Mouse (Mus musculus): ENCODE results near the gene Tmco4. TPM values are rescaled to one million over a fixed set of nuclear protein-coding genes. Genes with fewer than 3 reads are reported as not detected.

The Tmco4 gene
- total RNA-seq, 2 experiments from 2014 or later, result 3.7 to 5.5 TPM

GRCm38 (mm10) chr4:139018388-139018787 lies 45.7 kb downstream of the Tmco4 start:
- no peak for DNase-seq (ENCODE audit: low spot score in 2 of 2)

- DNase-seq (ENCODE audit: low spot score in 2 of 2), result no peak
Measured at GRCm38 (mm10) chr4:139018976-139019375, 46.3 kb downstream of the Tmco4 start.

GRCm38 (mm10) chr4:139019413-139019812 lies 46.7 kb downstream of the Tmco4 start:
- no peak for DNase-seq (ENCODE audit: low spot score in 2 of 2)

- DNase-seq (ENCODE audit: low spot score in 2 of 2), result no peak
Measured at GRCm38 (mm10) chr4:139020385-139020784, 47.7 kb downstream of the Tmco4 start.

GRCm38 (mm10) chr4:139024379-139024778 lies 51.7 kb downstream of the Tmco4 start:
- DNase-seq (ENCODE audit: low spot score in 2 of 2), result no peak

- DNase-seq (ENCODE audit: low spot score in 2 of 2), result no peak
Measured at GRCm38 (mm10) chr4:139030675-139031074, 58.0 kb downstream of the Tmco4 start.

DNA sequence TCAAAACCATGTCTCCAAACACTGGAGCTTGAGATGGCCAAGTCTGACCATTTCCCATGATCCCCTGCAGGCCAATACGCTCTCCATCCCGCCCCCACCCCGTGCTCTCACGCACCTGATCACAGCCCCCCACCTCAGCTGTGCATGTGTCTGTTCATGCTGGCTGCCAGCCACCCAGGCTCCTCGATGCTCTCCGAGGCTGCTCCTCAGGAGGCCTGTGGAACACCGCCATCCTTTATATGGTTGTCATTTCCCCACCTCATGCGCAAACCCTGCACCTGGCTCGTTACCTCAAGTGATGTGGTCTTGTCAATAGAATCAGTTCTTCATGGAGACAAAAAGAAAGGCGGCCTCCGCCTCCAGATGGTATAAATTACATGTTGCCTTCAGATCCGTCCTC lies 59.8 kb downstream of the Tmco4 start:
- no peak for DNase-seq (ENCODE audit: low spot score in 2 of 2)

- no peak for DNase-seq (ENCODE audit: low spot score in 2 of 2)
Measured at GRCm38 (mm10) chr4:139033263-139034009, 60.7 kb downstream of the Tmco4 start.

DNA sequence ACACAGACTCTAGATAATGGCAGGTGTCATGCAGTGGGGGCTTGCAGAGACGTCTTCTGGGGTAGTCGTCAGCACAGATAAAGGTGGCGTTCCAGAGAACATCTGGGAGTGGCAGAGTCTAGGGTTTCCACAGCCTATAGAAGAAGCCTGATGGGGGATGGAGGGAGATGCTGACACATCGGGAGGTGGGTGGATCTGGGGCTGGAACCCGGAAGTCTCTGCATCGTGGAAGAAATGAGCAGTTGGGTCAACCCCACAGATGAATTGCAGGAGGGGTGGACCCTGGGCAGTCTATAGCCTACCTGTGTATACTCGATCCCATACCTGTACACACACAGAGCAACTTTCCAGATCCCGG lies 61.3 kb downstream of the Tmco4 start:
- no peak for DNase-seq (ENCODE audit: low spot score in 2 of 2)

DNA sequence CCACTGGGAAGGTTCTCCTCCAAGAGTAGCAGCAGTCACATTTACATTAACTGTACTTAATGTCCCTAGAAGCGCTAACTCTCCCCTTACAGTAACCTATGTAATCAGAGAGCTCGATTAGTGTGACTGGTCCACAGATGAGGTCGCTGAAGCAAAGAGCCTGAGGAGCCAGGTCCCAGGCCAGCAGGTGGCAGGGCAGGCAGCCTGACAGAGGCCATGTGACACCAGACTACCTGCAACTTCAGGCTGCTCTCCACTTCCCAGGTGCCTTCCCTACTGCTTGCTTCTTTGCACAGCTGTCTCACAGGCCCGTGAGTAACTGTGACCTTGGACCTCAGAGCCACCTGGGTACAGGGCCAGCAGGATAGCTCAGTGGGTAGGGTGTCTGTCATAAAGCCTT lies 61.9 kb downstream of the Tmco4 start:
- no peak for DNase-seq (ENCODE audit: low spot score in 2 of 2)

GRCm38 (mm10) chr4:139034942-139035341 lies 62.3 kb downstream of the Tmco4 start:
- no peak for DNase-seq (ENCODE audit: low spot score in 2 of 2)

GRCm38 (mm10) chr4:139035799-139036198 lies 63.1 kb downstream of the Tmco4 start:
- DNase-seq (ENCODE audit: low spot score in 2 of 2), result no peak

- no peak for DNase-seq (ENCODE audit: low spot score in 2 of 2)
Measured at GRCm38 (mm10) chr4:139037795-139038607, 65.3 kb downstream of the Tmco4 start.

GRCm38 (mm10) chr4:139040084-139040839 lies 67.6 kb downstream of the Tmco4 start:
- no peak for DNase-seq (ENCODE audit: low spot score in 2 of 2)

GRCm38 (mm10) chr4:139042611-139043010 lies 69.9 kb downstream of the Tmco4 start:
- no peak for DNase-seq (ENCODE audit: low spot score in 2 of 2)

DNA sequence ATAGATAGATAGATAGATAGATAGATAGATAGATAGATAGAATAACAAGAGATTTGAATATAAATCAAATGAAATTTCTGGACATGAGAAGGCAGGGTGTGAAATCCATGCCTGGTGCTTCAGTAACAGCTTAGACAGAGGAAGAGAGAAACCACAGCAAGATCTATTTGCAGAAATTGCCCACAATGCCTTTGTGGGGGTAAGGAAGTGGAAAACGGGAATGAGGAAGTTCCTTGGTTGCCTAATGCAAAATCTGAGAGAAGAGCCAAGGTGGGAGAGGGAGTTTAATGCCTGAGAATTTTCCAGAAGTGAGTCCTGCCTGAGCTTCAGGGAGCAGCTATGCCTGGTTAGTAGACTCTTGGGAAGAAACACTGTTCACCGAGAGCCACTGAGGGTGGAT lies 70.9 kb downstream of the Tmco4 start:
- DNase-seq (ENCODE audit: low spot score in 2 of 2), result no peak

GRCm38 (mm10) chr4:139044566-139044965 lies 71.9 kb downstream of the Tmco4 start:
- no peak for DNase-seq (ENCODE audit: low spot score in 2 of 2)

DNA sequence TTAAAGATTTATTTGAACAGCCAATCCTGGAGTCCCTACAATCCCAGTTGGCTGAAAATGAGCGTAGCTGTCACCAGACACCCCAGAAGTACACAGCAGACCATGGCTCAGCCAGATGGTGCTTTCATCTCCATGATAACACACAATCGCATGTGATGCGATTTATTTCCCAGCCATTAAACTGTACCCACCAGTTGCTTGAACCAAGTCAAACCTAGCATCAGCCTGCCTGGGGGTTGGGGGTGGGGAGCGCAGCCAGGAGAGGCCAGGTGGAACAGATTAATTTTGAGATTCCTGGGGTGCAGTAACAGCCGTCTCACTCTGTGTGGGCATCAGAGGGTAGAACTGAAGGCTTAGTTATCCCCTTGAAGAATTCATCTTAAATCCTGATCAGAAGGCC lies 73.7 kb downstream of the Tmco4 start:
- no peak for DNase-seq (ENCODE audit: low spot score in 2 of 2)

DNA sequence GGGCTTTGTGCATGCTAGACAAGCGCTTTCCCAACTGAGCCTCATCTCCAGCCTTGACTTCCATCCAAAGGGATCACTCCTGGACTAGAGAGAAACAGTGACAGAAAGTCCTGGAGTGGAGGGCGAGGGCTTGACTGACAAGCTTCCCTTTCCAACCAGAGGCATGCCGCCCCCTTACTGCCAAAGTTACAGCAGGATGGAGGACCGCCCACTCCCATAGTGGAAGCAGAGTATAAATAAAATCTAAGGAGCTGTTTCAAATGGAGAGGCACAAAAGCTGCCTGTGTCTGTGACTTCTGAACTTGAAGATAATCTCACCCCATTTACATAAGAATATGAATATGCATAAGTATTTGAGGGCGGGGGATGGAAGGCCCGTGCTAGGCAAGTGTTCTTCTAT lies 75.8 kb downstream of the Tmco4 start:
- no peak for DNase-seq (ENCODE audit: low spot score in 2 of 2)

DNA sequence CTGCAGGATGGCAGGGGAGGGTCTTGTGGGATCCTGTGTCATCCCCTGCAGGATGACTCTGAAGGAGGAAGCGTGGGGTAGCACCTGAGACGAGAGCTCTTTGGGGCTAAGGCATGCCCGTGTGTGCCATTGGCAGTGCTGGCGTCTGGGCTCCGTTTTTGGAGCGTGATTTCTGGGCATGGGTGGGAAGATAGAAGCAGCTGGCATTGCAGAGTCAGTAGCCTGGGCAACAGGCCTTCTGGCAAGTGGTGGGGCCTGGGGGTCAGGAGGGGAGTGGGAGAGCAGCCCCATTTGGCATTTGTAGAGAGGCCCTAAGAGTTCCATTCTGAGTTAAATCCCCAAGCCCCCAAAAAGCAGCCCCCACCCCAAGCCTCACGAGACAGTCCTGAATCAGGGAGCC lies 80.1 kb downstream of the Tmco4 start:
- no peak for DNase-seq (ENCODE audit: low spot score in 2 of 2)

GRCm38 (mm10) chr4:139053391-139053790 lies 80.7 kb downstream of the Tmco4 start:
- DNase-seq (ENCODE audit: low spot score in 2 of 2), result no peak

All from gastrocnemius, postnatal 4 days (tissue).